Mouse (Mus musculus) effector memory CD4-positive, alpha-beta T cell, adult 5 months (primary cell): ENCODE results near the gene Slc25a40. TPM values are rescaled to one million over a fixed set of nuclear protein-coding genes. Genes with fewer than 3 reads are reported as not detected.

Experiments
- polyA plus RNA-seq: library from polyadenylated mRNA; unstranded; fragments of 100-300 nt; shearing (Covaris generic); gene quantifications from one replicate; pipeline ENCODE4 v1.2.1, GENCODE M21; 2017

Gene Slc25a40
- polyA plus RNA-seq, result 16.0 TPM

GRCm38 (mm10) chr5:8422157-8422931 lies at the start of gene Slc25a40, which contains the start of gene Dbf4:
TSS of gene Slc25a40 (plus strand) at chr5:8422850.
TSS of gene Dbf4 (minus strand) at chr5:8422716.

Other genes starting within 250 kb of the Slc25a40 start
- 0.16 TPM for gene Adam22, start 54.7 kb upstream of the Slc25a40 start, polyA plus RNA-seq
- gene Dbf4, start 134 bp upstream of the Slc25a40 start, polyA plus RNA-seq, result 66.8 TPM
- gene Rundc3b, start 200.1 kb downstream of the Slc25a40 start, polyA plus RNA-seq, result 33.8 TPM
- gene Abcb1a, start 237.2 kb downstream of the Slc25a40 start, polyA plus RNA-seq, result 66.7 TPM